Mouse (Mus musculus): ENCODE results near the gene Kcnh2. TPM values are rescaled to one million over a fixed set of nuclear protein-coding genes. Genes with fewer than 3 reads are reported as not detected.

Gene Kcnh2
- polyA plus RNA-seq, 1 experiment from 2014 or later: 4.9 TPM

- H3K4me1 ChIP-seq (replicated peaks): peaks cover 26% of the 10 kb centered on the region
- WGBS: 24% methylated on average over 26 of the region's 26 CpGs
- no peaks in the 10 kb centered on the region for H3K36me3 ChIP-seq
- H3K9ac ChIP-seq (replicated peaks): peak overlapping the region; percentile 67
- peak overlapping the region; percentile 50 for H3K4me3 ChIP-seq (replicated peaks)
- ATAC-seq (ENCODE audit: insufficient number of reproducible peaks, insufficient read depth, low FRiP score, low TSS enrichment, low read depth): no peak
- peaks cover 44% of the 10 kb centered on the region for H3K27me3 ChIP-seq
- peak overlapping the region; percentile 96 for H3K4me2 ChIP-seq
- H3K27ac ChIP-seq: peak overlapping the region; percentile 29; the same call in 1 of the 2 replicates
- H3K9me3 ChIP-seq: no peaks in the 10 kb centered on the region
Observed at GRCm38 (mm10) chr5:24388246-24388915, 37.0 kb upstream of the Kcnh2 start.

- ATAC-seq (ENCODE audit: insufficient number of reproducible peaks, insufficient read depth, low FRiP score, low TSS enrichment, low read depth): peak; percentile 16; the same call in 1 of the 2 replicates
- H3K27ac ChIP-seq: peak overlapping the region; percentile 29; the same call in 1 of the 2 replicates
- WGBS: under 1% methylated on average over 73 of the region's 73 CpGs
Observed at GRCm38 (mm10) chr5:24387264-24388241, 36.1 kb upstream of the Kcnh2 start.

GRCm38 (mm10) chr5:24385887-24386550 is 34.6 kb upstream of the Kcnh2 start:
- no peaks in the 10 kb centered on the region for H3K36me3 ChIP-seq
- no peak overlapping the region for H3K27ac ChIP-seq
- H3K9me3 ChIP-seq: no peaks in the 10 kb centered on the region
- no peak overlapping the region for H3K4me2 ChIP-seq
- peaks cover 31% of the 10 kb centered on the region for H3K4me1 ChIP-seq (replicated peaks)
- peaks cover 44% of the 10 kb centered on the region for H3K27me3 ChIP-seq
- no peak overlapping the region for H3K4me3 ChIP-seq (replicated peaks)
- H3K9ac ChIP-seq (replicated peaks): no peak overlapping the region
- 79% methylated on average over 10 of the region's 10 CpGs for whole genome bisulfite sequencing
- ATAC-seq (ENCODE audit: insufficient number of reproducible peaks, insufficient read depth, low FRiP score, low TSS enrichment, low read depth): no peak

More at GRCm38 (mm10) chr5:24387264-24388241, 36.1 kb upstream of the Kcnh2 start:
- H3K36me3 ChIP-seq: no peaks in the 10 kb centered on the region
- peaks cover 31% of the 10 kb centered on the region for H3K4me1 ChIP-seq (replicated peaks)
- H3K27me3 ChIP-seq: peaks cover 44% of the 10 kb centered on the region
- H3K9ac ChIP-seq (replicated peaks): peak overlapping the region; percentile 67
- peak overlapping the region; percentile 50 for H3K4me3 ChIP-seq (replicated peaks)
- no peaks in the 10 kb centered on the region for H3K9me3 ChIP-seq
- peak overlapping the region; percentile 96 for H3K4me2 ChIP-seq

- H3K4me3 ChIP-seq (replicated peaks): no peak overlapping the region
- ATAC-seq (ENCODE audit: insufficient number of reproducible peaks, insufficient read depth, low FRiP score, low TSS enrichment, low read depth): no peak
- peaks cover 44% of the 10 kb centered on the region for H3K27me3 ChIP-seq
- no peak overlapping the region for H3K27ac ChIP-seq
- H3K4me1 ChIP-seq (replicated peaks): peaks cover 31% of the 10 kb centered on the region
- H3K4me2 ChIP-seq: no peak overlapping the region
- no peaks in the 10 kb centered on the region for H3K36me3 ChIP-seq
- no peak overlapping the region for H3K9ac ChIP-seq (replicated peaks)
- WGBS: 84% methylated on average over 5 of the region's 5 CpGs
- no peaks in the 10 kb centered on the region for H3K9me3 ChIP-seq
Observed at GRCm38 (mm10) chr5:24385374-24385773, 34.0 kb upstream of the Kcnh2 start.

- no peaks in the 10 kb centered on the region for H3K36me3 ChIP-seq
- no peak overlapping the region for H3K9ac ChIP-seq (replicated peaks)
- peaks cover 25% of the 10 kb centered on the region for H3K4me1 ChIP-seq (replicated peaks)
- 64% methylated on average over 6 of the region's 6 CpGs for WGBS
- no peak overlapping the region for H3K27ac ChIP-seq
- H3K9me3 ChIP-seq: no peaks in the 10 kb centered on the region
- no peak overlapping the region for H3K4me2 ChIP-seq
- H3K27me3 ChIP-seq: peaks cover 44% of the 10 kb centered on the region
- no peak overlapping the region for H3K4me3 ChIP-seq (replicated peaks)
- ATAC-seq (ENCODE audit: insufficient number of reproducible peaks, insufficient read depth, low FRiP score, low TSS enrichment, low read depth): no peak
Observed at GRCm38 (mm10) chr5:24384407-24384806, 33.0 kb upstream of the Kcnh2 start.

GRCm38 (mm10) chr5:24383026-24383859 is 31.8 kb upstream of the Kcnh2 start:
- H3K4me2 ChIP-seq: peak overlapping the region; percentile 76
- peaks cover 40% of the 10 kb centered on the region for H3K27me3 ChIP-seq
- WGBS: under 1% methylated on average over 34 of the region's 34 CpGs
- H3K4me1 ChIP-seq (replicated peaks): peaks cover 21% of the 10 kb centered on the region
- H3K9ac ChIP-seq (replicated peaks): peak overlapping the region; percentile 47
- H3K27ac ChIP-seq: no peak overlapping the region
- H3K9me3 ChIP-seq: no peaks in the 10 kb centered on the region
- H3K36me3 ChIP-seq: no peaks in the 10 kb centered on the region
- ATAC-seq (ENCODE audit: insufficient number of reproducible peaks, insufficient read depth, low FRiP score, low TSS enrichment, low read depth): peak; percentile 76
- peak overlapping the region; percentile 47 for H3K4me3 ChIP-seq (replicated peaks)

- H3K4me1 ChIP-seq (replicated peaks): peaks cover 8% of the 10 kb centered on the region
- no peak overlapping the region for H3K4me2 ChIP-seq
- no peaks in the 10 kb centered on the region for H3K9me3 ChIP-seq
- no peak overlapping the region for H3K9ac ChIP-seq (replicated peaks)
- no peaks in the 10 kb centered on the region for H3K36me3 ChIP-seq
- 64% methylated on average over 2 of the region's 2 CpGs for WGBS
- H3K27me3 ChIP-seq: peaks cover 29% of the 10 kb centered on the region
- H3K27ac ChIP-seq: no peak overlapping the region
- no peak overlapping the region for H3K4me3 ChIP-seq (replicated peaks)
- ATAC-seq (ENCODE audit: insufficient number of reproducible peaks, insufficient read depth, low FRiP score, low TSS enrichment, low read depth): no peak
Observed at GRCm38 (mm10) chr5:24381988-24382387, 30.6 kb upstream of the Kcnh2 start.

GRCm38 (mm10) chr5:24381486-24381885 is 30.1 kb upstream of the Kcnh2 start:
- no peak for ATAC-seq (ENCODE audit: insufficient number of reproducible peaks, insufficient read depth, low FRiP score, low TSS enrichment, low read depth)
- Histone ChIP-seq H3K27ac (no peak overlapping the region), H3K9me3 (no peaks in the 10 kb centered on the region), H3K36me3 (no peaks in the 10 kb centered on the region), H3K4me1 (replicated peaks) (peaks cover 8% of the 10 kb centered on the region), H3K4me3 (replicated peaks) (no peak overlapping the region), H3K9ac (replicated peaks) (no peak overlapping the region), H3K4me2 (no peak overlapping the region), H3K27me3 (peaks cover 24% of the 10 kb centered on the region)
- 74% methylated on average over 6 of the region's 6 CpGs for WGBS

GRCm38 (mm10) chr5:24380499-24380898 is 29.1 kb upstream of the Kcnh2 start:
- H3K36me3 ChIP-seq: no peaks in the 10 kb centered on the region

GRCm38 (mm10) chr5:24379501-24379900 is 28.1 kb upstream of the Kcnh2 start:
- Histone ChIP-seq H3K9ac (replicated peaks) (no peak overlapping the region), H3K4me2 (no peak overlapping the region), H3K9me3 (no peaks in the 10 kb centered on the region), H3K27me3 (peaks cover 4% of the 10 kb centered on the region), H3K4me1 (replicated peaks) (peaks cover 8% of the 10 kb centered on the region), H3K27ac (no peak overlapping the region), H3K4me3 (replicated peaks) (no peak overlapping the region), H3K36me3 (no peaks in the 10 kb centered on the region)
- ATAC-seq (ENCODE audit: insufficient number of reproducible peaks, insufficient read depth, low FRiP score, low TSS enrichment, low read depth): no peak
- 55% methylated on average over 4 of the region's 4 CpGs for WGBS

More at GRCm38 (mm10) chr5:24380499-24380898, 29.1 kb upstream of the Kcnh2 start:
- Histone ChIP-seq H3K9ac (replicated peaks) (no peak overlapping the region), H3K4me1 (replicated peaks) (peaks cover 8% of the 10 kb centered on the region), H3K9me3 (no peaks in the 10 kb centered on the region), H3K27me3 (peaks cover 14% of the 10 kb centered on the region), H3K27ac (no peak overlapping the region), H3K4me3 (replicated peaks) (no peak overlapping the region), H3K4me2 (no peak overlapping the region)
- ATAC-seq (ENCODE audit: insufficient number of reproducible peaks, insufficient read depth, low FRiP score, low TSS enrichment, low read depth): no peak
- 89% methylated on average over 4 of the region's 4 CpGs for WGBS

All from limb, embryonic 12.5 days (tissue).